Mouse (Mus musculus) liver, embryonic 11.5 days (tissue): Measurements from ENCODE around the gene Gabarap. TPM values are rescaled to one million over a fixed set of nuclear protein-coding genes. Genes with fewer than 3 reads are reported as not detected.
"Not testable (repeated sequence)": the region's sequence is repeated elsewhere in the genome, so short reads cannot be mapped to it uniquely, and the experiment has no call there.

ENCODE experiments used
- ATAC-seq: fragments of 200-750 bp; cut with Nextera tagmentation; replicated peaks from 2 replicates; pipeline ENCODE4 v1.8.0; 2017; ENCODE audit warnings: moderate number of reproducible peaks, mild to moderate bottlenecking, moderate TSS enrichment, moderate library complexity; ENCODE audit not compliant: low FRiP score
- DNase-seq: peaks from one replicate; pipeline ENCODE4 v3.0.0-alpha.2; 2017; ENCODE audit warnings: low spot score
- H3K27ac ChIP-seq: fragments of 300-500 bp; sonication (generic); 2 replicates; pipeline ENCODE4 v1.5.1; 2014; ENCODE audit warnings: mild to moderate bottlenecking, low read depth, low read length, control low read depth
- H3K27me3 ChIP-seq: fragments of 300-500 bp; sonication (generic); replicated peaks from 2 replicates; pipeline ENCODE4 v1.6.1; 2014; ENCODE audit warnings: low read length, mixed read lengths; ENCODE audit not compliant: control insufficient read depth, insufficient read depth
- H3K36me3 ChIP-seq: fragments of 300-500 bp; sonication (generic); 2 replicates; pipeline ENCODE4 v1.6.1; 2014; ENCODE audit warnings: mild to moderate bottlenecking, low read length, moderate library complexity, mixed read lengths; ENCODE audit not compliant: control insufficient read depth, insufficient read depth
- H3K4me1 ChIP-seq: fragments of 300-500 bp; sonication (generic); replicated peaks from 2 replicates; pipeline ENCODE4 v1.6.1; 2014; ENCODE audit warnings: low read length, mixed read lengths; ENCODE audit not compliant: control insufficient read depth, insufficient read depth
- H3K4me2 ChIP-seq: fragments of 300-500 bp; sonication (generic); 2 replicates; pipeline ENCODE4 v1.6.1; 2014; ENCODE audit warnings: mild to moderate bottlenecking, control low read depth, moderate library complexity
- H3K4me3 ChIP-seq: fragments of 300-500 bp; sonication (generic); 2 replicates; pipeline ENCODE4 v1.5.1; 2014; ENCODE audit warnings: low read depth, low read length, control low read depth
- H3K9ac ChIP-seq: fragments of 300-500 bp; sonication (generic); 2 replicates; pipeline ENCODE4 v1.6.1; 2014; ENCODE audit warnings: low read depth, low read length, control low read depth
- H3K9me3 ChIP-seq: fragments of 300-500 bp; sonication (generic); 2 replicates; pipeline ENCODE4 v1.6.1; 2016; ENCODE audit warnings: low read length, inconsistent platforms, mixed read lengths; ENCODE audit not compliant: control insufficient read depth
- WGBS: fragments of 180-500 bp; shearing (Covaris S2); extraction: QIAGEN DNeasy Blood & Tissue Kit; methylation state at CpG from one replicate; pipeline ENCODE4 v1.1.7; 2014; 5-methylcytosine and 5-hydroxymethylcytosine counted together
- polyA plus RNA-seq: library from polyadenylated mRNA; unstranded; fragments of >200 nt; fragmentation: Nextera tagmentation; extraction: Ambion mirVana; gene quantifications from 2 replicates; pipeline ENCODE4 v1.2.1, GENCODE M21; 2014

The Gabarap gene
- polyA plus RNA-seq, 1 experiment from 2014 or later, result 311 TPM

- peaks cover 8% of the 10 kb centered on the region; the same call in 1 of the 2 replicates for H3K27me3 ChIP-seq
- ATAC-seq (no peak), DNase-seq (no peak)
- no peaks in the 10 kb centered on the region for H3K36me3 ChIP-seq
- H3K9ac ChIP-seq, result no peak overlapping the region
- no peak overlapping the region for H3K27ac ChIP-seq
- H3K9me3 ChIP-seq, result no peaks in the 10 kb centered on the region
- peaks cover 12% of the 10 kb centered on the region for H3K4me1 ChIP-seq
- 47% methylated on average over 1 of the region's 1 CpGs for WGBS
- H3K4me2 ChIP-seq, result no peak overlapping the region
- H3K4me3 ChIP-seq, result no peak overlapping the region
These were observed 38.7 kb upstream of the Gabarap start for GRCm38 (mm10) chr11:69952274-69952673.

DNA sequence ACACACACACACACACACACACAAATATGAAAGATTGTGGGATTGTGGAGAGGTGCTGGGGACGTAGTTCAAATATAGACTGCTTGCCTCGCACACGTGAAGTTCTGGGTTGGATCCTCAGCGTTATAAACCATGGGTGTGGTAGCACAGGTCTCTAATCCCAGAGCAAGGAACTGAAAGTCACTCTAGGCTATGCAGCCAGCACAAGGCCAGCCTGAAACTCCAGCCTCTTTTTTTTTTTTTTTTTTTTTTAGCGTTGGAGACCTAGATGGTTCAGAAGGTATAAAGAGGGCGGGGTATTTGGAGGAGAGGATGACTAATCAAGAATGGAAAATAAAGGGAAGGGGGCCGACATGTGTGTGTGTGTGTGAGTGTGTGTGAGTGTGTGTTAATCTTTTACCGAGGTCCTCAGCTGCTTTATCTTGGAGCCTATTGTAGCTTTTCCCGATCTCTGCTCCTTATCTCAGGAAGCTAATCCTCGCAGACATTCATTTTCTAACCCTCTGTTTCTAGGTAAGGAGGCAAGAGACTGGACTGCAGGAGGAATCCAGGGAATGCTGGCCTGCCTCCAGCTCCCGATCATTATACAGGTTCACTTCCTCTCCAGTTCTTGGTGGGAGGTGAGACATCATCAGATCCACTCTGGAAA is 37.6 kb upstream of the Gabarap start:
- peaks cover 8% of the 10 kb centered on the region; the same call in 1 of the 2 replicates for H3K27me3 ChIP-seq
- H3K36me3 ChIP-seq, result no peaks in the 10 kb centered on the region
- no peak overlapping the region for H3K4me3 ChIP-seq
- H3K9ac ChIP-seq, result no peak overlapping the region
- H3K9me3 ChIP-seq, result no peaks in the 10 kb centered on the region
- 39% methylated on average over 11 of the region's 11 CpGs for WGBS
- DNase-seq (no peak), ATAC-seq (no peak)
- H3K4me1 ChIP-seq, result peaks cover 4% of the 10 kb centered on the region
- H3K4me2 ChIP-seq, result no peak overlapping the region
- no peak overlapping the region for H3K27ac ChIP-seq

DNA sequence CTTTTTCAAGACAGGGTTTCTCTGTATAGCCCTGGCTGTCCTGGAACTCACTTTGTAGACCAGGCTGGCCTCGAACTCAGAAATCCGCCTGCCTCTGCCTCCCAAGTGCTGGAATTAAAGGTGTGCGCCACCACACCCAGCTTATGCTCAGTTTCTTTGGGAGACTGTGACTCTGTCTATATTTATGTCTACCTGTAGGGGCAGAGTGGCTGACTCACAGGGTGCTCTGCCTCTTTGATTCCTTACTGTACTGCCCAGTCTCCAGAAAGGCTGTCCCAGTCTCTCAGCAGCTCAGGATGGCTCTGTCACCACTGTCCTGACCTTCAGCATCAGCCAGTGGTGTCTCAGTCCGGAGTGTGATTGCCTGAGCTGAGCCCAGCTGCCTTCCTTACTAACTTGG is 35.3 kb upstream of the Gabarap start:
- H3K27me3 ChIP-seq, H3K4me3 ChIP-seq: not testable (repeated sequence)
- WGBS, result 70% methylated on average over 4 of the region's 4 CpGs

GRCm38 (mm10) chr11:69956218-69956617 is 34.7 kb upstream of the Gabarap start:
- H3K27ac ChIP-seq, result no peak overlapping the region
- no peak overlapping the region for H3K4me3 ChIP-seq
- DNase-seq (no peak), ATAC-seq (no peak)
- no peaks in the 10 kb centered on the region for H3K4me1 ChIP-seq
- no peak overlapping the region for H3K4me2 ChIP-seq
- no peaks in the 10 kb centered on the region for H3K36me3 ChIP-seq
- peaks cover 4% of the 10 kb centered on the region; the same call in 1 of the 2 replicates for H3K27me3 ChIP-seq
- no peak overlapping the region for H3K9ac ChIP-seq
- H3K9me3 ChIP-seq, result no peaks in the 10 kb centered on the region
- WGBS, result 59% methylated on average over 1 of the region's 1 CpGs

More for the DNA sequence above, 35.3 kb upstream of the Gabarap start:
- ATAC-seq, H3K4me2 ChIP-seq, H3K4me1 ChIP-seq, H3K36me3 ChIP-seq, DNase-seq, H3K9ac ChIP-seq, H3K9me3 ChIP-seq, H3K27ac ChIP-seq: not testable (repeated sequence)

DNA sequence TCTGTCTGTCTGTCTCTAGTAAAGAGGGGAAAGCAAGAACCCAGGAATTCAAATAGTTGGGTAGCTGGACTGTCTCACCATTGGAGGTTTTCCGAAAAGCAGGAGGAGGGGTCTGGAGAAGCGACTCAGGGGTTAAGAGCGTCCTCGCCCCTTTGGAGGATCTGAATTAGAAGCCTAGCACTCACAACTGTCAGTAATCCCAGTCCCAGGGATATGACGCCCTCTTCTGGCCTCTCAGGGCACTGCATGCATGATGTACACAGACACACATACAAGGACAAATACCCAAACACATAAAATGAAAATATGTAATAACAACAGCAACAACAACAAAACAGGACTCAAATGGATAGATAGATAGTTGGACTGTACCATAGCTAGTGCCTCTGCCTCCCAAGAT is 30.3 kb upstream of the Gabarap start:
- H3K36me3 ChIP-seq, result no peaks in the 10 kb centered on the region
- peaks cover 5% of the 10 kb centered on the region for H3K4me1 ChIP-seq
- DNase-seq, result no peak
- no peak overlapping the region for H3K27ac ChIP-seq
- H3K4me3 ChIP-seq, result no peak overlapping the region
- no peak overlapping the region for H3K4me2 ChIP-seq
- no peak overlapping the region for H3K9ac ChIP-seq
- ATAC-seq, result no peak
- peaks cover 41% of the 10 kb centered on the region for H3K27me3 ChIP-seq
- WGBS, result 30% methylated on average over 5 of the region's 5 CpGs
- H3K9me3 ChIP-seq, result no peaks in the 10 kb centered on the region

DNA sequence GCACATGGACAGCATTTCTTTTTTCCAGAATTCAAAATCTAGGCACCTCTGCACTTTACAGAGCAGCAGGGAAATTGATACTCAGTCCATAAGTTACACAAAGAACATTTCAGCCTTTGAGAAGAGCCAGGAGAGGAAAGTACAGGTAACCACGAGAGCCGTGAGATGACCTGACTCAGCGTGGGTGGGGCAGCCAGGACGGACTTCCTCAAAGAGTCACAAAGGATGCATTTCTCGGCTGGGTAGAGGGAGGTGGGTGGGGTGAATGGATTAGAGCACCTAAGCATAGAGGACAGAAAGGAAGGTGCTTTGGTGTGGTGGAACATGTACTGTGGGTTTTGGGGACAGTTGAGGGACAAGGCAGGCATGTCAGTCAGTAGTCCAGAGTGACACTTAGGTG is 29.1 kb upstream of the Gabarap start:
- Histone ChIP-seq H3K4me1 (peaks cover 18% of the 10 kb centered on the region), H3K9me3 (no peaks in the 10 kb centered on the region), H3K36me3 (no peaks in the 10 kb centered on the region), H3K4me2 (no peak overlapping the region), H3K9ac (no peak overlapping the region), H3K4me3 (no peak overlapping the region), H3K27me3 (peaks cover 53% of the 10 kb centered on the region), H3K27ac (no peak overlapping the region)
- 27% methylated on average over 5 of the region's 5 CpGs for WGBS
- ATAC-seq (no peak), DNase-seq (no peak)

DNA sequence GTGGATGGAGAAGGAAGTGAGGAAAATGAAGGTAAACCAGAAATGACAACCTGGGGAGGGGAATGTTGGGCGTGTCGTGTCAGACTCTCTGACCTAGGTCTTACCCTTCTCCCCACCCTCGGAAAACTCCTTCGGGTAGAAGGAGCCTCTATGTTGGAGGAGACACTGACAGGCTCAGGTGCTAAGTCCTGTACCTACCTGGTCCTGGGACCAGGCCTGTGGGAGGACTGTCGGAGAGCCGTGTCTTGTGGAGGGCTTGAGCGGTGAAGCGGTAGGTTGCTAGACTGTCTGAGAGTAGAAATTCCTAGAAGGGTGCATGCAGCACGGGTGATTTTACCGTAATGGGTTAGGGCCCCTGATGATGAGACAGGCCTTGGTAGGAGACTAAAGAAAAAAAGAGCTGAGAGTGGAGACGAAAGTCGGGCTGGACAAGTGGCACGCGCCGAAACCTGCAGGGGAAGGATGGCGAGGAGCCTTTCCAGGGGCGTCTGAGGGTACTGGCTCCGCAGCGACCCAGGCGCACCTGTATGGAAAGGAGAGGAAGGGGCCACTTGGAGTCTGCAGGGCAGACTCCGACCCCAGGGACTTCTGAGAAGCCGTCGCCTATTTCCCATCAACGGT is 26.2 kb upstream of the Gabarap start, which contains the start of gene Cldn7:
Gene Cldn7 (plus strand): TSS at position 130 of the 621 bp plus-strand sequence.
- peak within 1 kb of the TSS; percentile 44 for H3K4me3 ChIP-seq
- WGBS, result 9% methylated on average over 24 of the region's 24 CpGs
- peak within 1 kb of the TSS; percentile 81 for H3K4me2 ChIP-seq
- no peak within 1 kb of the TSS for H3K9ac ChIP-seq
- ATAC-seq (no peak), DNase-seq (no peak)
- peaks cover 66% of the 10 kb centered on the region for H3K27me3 ChIP-seq
- H3K27ac ChIP-seq, result no peak within 1 kb of the TSS; the same call in 1 of the 2 replicates
- peaks cover 4% of the 10 kb centered on the region; the same call in 1 of the 2 replicates for H3K36me3 ChIP-seq
- H3K4me1 ChIP-seq, result peaks cover 20% of the 10 kb centered on the region
- no peaks in the 10 kb centered on the region for H3K9me3 ChIP-seq

DNA sequence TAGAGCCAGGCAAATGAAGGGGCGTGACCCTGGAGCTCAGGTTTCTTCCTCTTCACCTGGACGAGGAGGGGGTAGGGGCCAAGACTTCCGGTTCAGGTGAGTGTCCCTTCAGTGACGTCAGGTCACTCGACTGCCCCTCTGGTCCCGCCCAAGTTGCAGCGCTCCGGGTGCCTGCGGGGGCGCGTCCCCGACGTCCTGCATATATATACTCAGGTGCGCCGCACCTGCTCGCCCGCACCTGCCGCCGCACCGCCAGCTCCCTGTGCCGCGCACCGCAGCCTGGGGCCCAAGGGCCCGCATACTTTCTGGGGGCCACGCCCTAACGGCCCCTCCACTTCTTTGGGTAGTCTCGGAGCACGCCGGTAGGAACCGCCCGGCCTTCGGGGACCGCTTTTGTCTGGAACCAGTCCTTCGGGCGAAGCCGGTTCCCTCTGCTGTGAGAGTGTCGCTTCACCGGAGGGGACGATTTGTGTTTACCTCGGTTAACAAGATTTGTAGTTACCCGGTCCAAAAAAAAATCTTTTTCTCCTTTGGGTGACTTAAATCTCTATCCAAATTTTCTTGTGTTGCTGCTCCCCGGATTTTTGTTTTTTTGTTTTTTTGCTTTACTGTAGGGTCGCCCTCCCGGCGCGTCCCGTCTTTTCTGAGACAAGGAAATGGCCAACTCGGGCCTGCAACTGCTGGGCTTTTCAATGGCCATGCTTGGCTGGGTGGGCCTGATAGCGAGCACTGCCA is 25.5 kb upstream of the Gabarap start:
- Histone ChIP-seq H3K36me3 (peaks cover 8% of the 10 kb centered on the region; the same call in 1 of the 2 replicates), H3K4me1 (peaks cover 20% of the 10 kb centered on the region), H3K9me3 (no peaks in the 10 kb centered on the region), H3K27me3 (peaks cover 66% of the 10 kb centered on the region), H3K4me2 (peak overlapping the region; percentile 81), H3K9ac (no peak overlapping the region), H3K4me3 (peak overlapping the region; percentile 44), H3K27ac (no peak overlapping the region)
- ATAC-seq (no peak), DNase-seq (no peak)
- WGBS, result 5% methylated on average over 49 of the region's 49 CpGs
